Comparison of ENCODE assay signal across 9 mouse cellular contexts in the genomic region with DNA sequence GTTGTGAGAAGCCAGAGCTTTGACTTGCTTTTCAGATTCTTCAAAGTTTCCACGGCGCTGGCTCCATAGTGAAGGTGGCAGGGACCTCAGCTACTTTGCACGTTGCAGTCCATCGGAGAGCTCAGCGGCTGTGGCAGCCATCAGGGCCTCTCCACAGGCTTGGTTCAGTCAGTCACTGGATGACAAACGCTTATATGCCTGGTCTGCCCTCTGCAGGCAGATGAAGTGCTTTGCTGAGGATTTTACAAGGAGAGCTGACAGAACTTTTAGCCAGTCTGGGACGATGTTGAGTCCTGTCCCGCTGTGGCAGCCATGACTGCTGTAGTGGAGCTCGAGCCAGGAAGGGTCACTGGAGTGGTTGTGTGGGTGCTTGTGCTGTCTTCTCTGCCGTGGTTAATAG.
A peak's percentile ranks its signal among the peaks of the same experiment; 100 is the strongest.
DNase-seq lines count a peak whose midpoint lies in the region; ATAC-seq and TF ChIP-seq lines count a peak whose summit lies in the region.
"Had no signal": no experiment of that assay in that cellular context is flagged by ENCODE, and none has a peak within 500 bp of the region (broad histone marks: within the 10 kb centered on the region; RNA-seq: fewer than 3 reads in every experiment).

No protein-coding gene starts in this region.

- peak; percentile 47; the same call in 1 of the 2 replicates for TF ChIP-seq CTCF in kidney, adult 2 months (conservative IDR thresholded peaks at IDR 0.05; ENCODE audit: insufficient read depth, insufficient read length, low read depth, low read length)
- TF ChIP-seq CTCF in CH12.LX (conservative IDR thresholded peaks at IDR 0.05 in 1 of 2, IDR thresholded peaks at IDR 0.05 in 1 of 2; ENCODE audit: low read depth in 2 of 2, low read length in 2 of 2): peak in 1 of 2 experiments; percentile 28; a peak in 1 of 4 replicates

- 43% methylated on average over 10 of the region's 10 CpGs for WGBS in kidney, adult 2 months
- WGBS in kidney, embryonic 16.5 days: 57% methylated on average over 10 of the region's 10 CpGs
- 45% methylated on average over 10 of the region's 10 CpGs for WGBS in hindbrain, embryonic 16.5 days

- DNase-seq in kidney, adult 2 months: peak; percentile 23
- DNase-seq in CH12.LX (ENCODE audit: extremely low read depth): peak; percentile 5
- peak; percentile 20 for DNase-seq in brain, embryonic 18.5 days (ENCODE audit: low read depth, low spot score)
- no peak for DNase-seq in urinary bladder, postnatal 4 days (ENCODE audit: low spot score in 2 of 2)
- no peak for DNase-seq in testis, postnatal 10 days (ENCODE audit: low spot score)

- no peaks in the 10 kb centered on the region for H3K79me2 ChIP-seq in CH12.LX (replicated peaks; ENCODE audit: control insufficient read depth, extremely low read depth, insufficient read depth, poor library complexity, severe bottlenecking)

- H3K4me2 ChIP-seq in kidney, embryonic 16.5 days (replicated peaks; ENCODE audit: low read depth, low read length): no peak overlapping the region
- H3K4me2 ChIP-seq in CH12.LX (ENCODE audit: insufficient read depth, low read depth, poor library complexity, severe bottlenecking): no peak overlapping the region
- H3K4me2 ChIP-seq in hindbrain, embryonic 16.5 days (ENCODE audit: low read length): no peak overlapping the region
- H3K4me2 ChIP-seq: liver, embryonic 15.5 days had no signal

- no peak for TF ChIP-seq POLR2A in kidney, adult 2 months (IDR thresholded peaks at IDR 0.05; ENCODE audit: low read depth, low read length)
- no peak for TF ChIP-seq POLR2A in CH12.LX (IDR thresholded peaks at IDR 0.05; ENCODE audit: low read depth, low read length)

- H3K9ac ChIP-seq in kidney, embryonic 16.5 days (replicated peaks; ENCODE audit: low read length): no peak overlapping the region
- no peak overlapping the region for H3K9ac ChIP-seq in CH12.LX (ENCODE audit: insufficient read depth, low read depth)
- no peak overlapping the region for H3K9ac ChIP-seq in hindbrain, embryonic 16.5 days (ENCODE audit: low read depth, low read length)
- H3K9ac ChIP-seq: liver, embryonic 15.5 days had no signal

- dilution Hi-C loops in CH12.LX (cut with MboI; ENCODE audit: extremely low pct_ligation_motif_present, extremely low pct_unique_long_range_greater_than_20kb, low sequenced_read_pairs): no loop called here

- no peak; the same call in none of the 2 replicates for TF ChIP-seq RAD21 in CH12.LX (IDR thresholded peaks at IDR 0.05; ENCODE audit: low read depth, low read length)

- in situ Hi-C loops in CH12.LX (cut with MboI; ENCODE audit: low pct_ligation_motif_present, low pct_unique_long_range_greater_than_20kb, low sequenced_read_pairs): no loop called here

- no peak for ATAC-seq in kidney, embryonic 16.5 days (ENCODE audit: low FRiP score, low TSS enrichment)
- peak; percentile 62 for ATAC-seq in hindbrain, embryonic 16.5 days
- ATAC-seq in erythroid progenitor cell, adult 5-6 weeks (replicated peaks; ENCODE audit: low FRiP score, poor library complexity, severe bottlenecking): no peak

- TF ChIP-seq EP300 in CH12.LX (IDR thresholded peaks at IDR 0.05; ENCODE audit: low read length): no peak

- H3K36me3 ChIP-seq in kidney, adult 2 months (ENCODE audit: control insufficient read depth, insufficient read depth, low read length): peaks cover 2% of the 10 kb centered on the region; the same call in 1 of the 2 replicates
- peaks cover 18% of the 10 kb centered on the region for H3K36me3 ChIP-seq in kidney, embryonic 16.5 days (ENCODE audit: insufficient read depth, low read length)
- H3K36me3 ChIP-seq in CH12.LX (replicated peaks in 1 of 2; ENCODE audit: control insufficient read depth in 1 of 2, insufficient read depth in 1 of 2, low read length in 1 of 2): peaks cover 27 to 85% of the 10 kb centered on the region in 2 experiments
- 0 out of 2 replicates have a peak, but pooled peaks cover 6% of the 10 kb centered on the region for H3K36me3 ChIP-seq in hindbrain, embryonic 16.5 days (ENCODE audit: control insufficient read depth, insufficient read depth, low read length)

- H3K27ac ChIP-seq in kidney, adult 2 months (ENCODE audit: insufficient read depth, low read depth, low read length): no peak overlapping the region
- H3K27ac ChIP-seq in kidney, embryonic 16.5 days (ENCODE audit: low read length): no peak overlapping the region
- H3K27ac ChIP-seq in CH12.LX (ENCODE audit: insufficient read depth, low read depth): no peak overlapping the region
- no peak overlapping the region for H3K27ac ChIP-seq in hindbrain, embryonic 16.5 days (ENCODE audit: low read depth, low read length)
- H3K27ac ChIP-seq: liver, embryonic 15.5 days had no signal

- H3K4me1 ChIP-seq in kidney, adult 2 months (ENCODE audit: control insufficient read depth, insufficient read depth, low read length): no peaks in the 10 kb centered on the region
- no peaks in the 10 kb centered on the region for H3K4me1 ChIP-seq in kidney, embryonic 16.5 days (ENCODE audit: insufficient read depth, low read length)
- H3K4me1 ChIP-seq in CH12.LX (ENCODE audit: control insufficient read depth in 1 of 2, insufficient read depth in 2 of 2): no peaks in the 10 kb centered on the region
- no peaks in the 10 kb centered on the region for H3K4me1 ChIP-seq in hindbrain, embryonic 16.5 days (ENCODE audit: control insufficient read depth, insufficient read depth, low read depth, low read length)
- H3K4me1 ChIP-seq: liver, embryonic 15.5 days had no signal

- H3K27me3 ChIP-seq in kidney, adult 2 months (replicated peaks; ENCODE audit: control insufficient read depth, insufficient read depth, low read length): no peaks in the 10 kb centered on the region
- H3K27me3 ChIP-seq in kidney, embryonic 16.5 days (ENCODE audit: insufficient read depth, low read length): no peaks in the 10 kb centered on the region
- H3K27me3 ChIP-seq in CH12.LX (replicated peaks): no peaks in the 10 kb centered on the region
- no peaks in the 10 kb centered on the region for H3K27me3 ChIP-seq in hindbrain, embryonic 16.5 days (replicated peaks; ENCODE audit: control insufficient read depth, insufficient read depth, low read length)
- H3K27me3 ChIP-seq: liver, embryonic 15.5 days had no signal

- no peak overlapping the region for H3K4me3 ChIP-seq in kidney, adult 2 months (ENCODE audit: insufficient read depth, low read depth, low read length)
- H3K4me3 ChIP-seq in kidney, embryonic 16.5 days (ENCODE audit: low read length): no peak overlapping the region
- H3K4me3 ChIP-seq in CH12.LX (replicated peaks in 1 of 3; ENCODE audit: low read depth in 2 of 3, low read length in 2 of 3, poor library complexity in 1 of 3): no peak overlapping the region
- no peak overlapping the region for H3K4me3 ChIP-seq in hindbrain, embryonic 16.5 days (ENCODE audit: low read length)
- H3K4me3 ChIP-seq: liver, embryonic 15.5 days had no signal

- no peaks in the 10 kb centered on the region for H3K9me3 ChIP-seq in kidney, embryonic 16.5 days (ENCODE audit: low read length)
- no peaks in the 10 kb centered on the region for H3K9me3 ChIP-seq in CH12.LX (replicated peaks; ENCODE audit: low read length)
- no peaks in the 10 kb centered on the region for H3K9me3 ChIP-seq in hindbrain, embryonic 16.5 days (ENCODE audit: control insufficient read depth, low read length)
- H3K9me3 ChIP-seq: liver, embryonic 15.5 days had no signal

TF ChIP-seq in CH12.LX, 34 proteins besides CTCF, POLR2A, EP300 and RAD21:
- no peak for TF ChIP-seq ZNF384 (IDR thresholded peaks at IDR 0.05; ENCODE audit: low read depth, low read length)
- no peak for TF ChIP-seq ELF1 (IDR thresholded peaks at IDR 0.05; ENCODE audit: low read depth, low read length)
- no peak for TF ChIP-seq BHLHE40 (IDR thresholded peaks at IDR 0.05; ENCODE audit: low read depth, low read length)
- no peak for TF ChIP-seq JUND (conservative IDR thresholded peaks at IDR 0.05; ENCODE audit: low read depth, low read length)
- no peak for TF ChIP-seq MYC (IDR thresholded peaks at IDR 0.05; ENCODE audit: low read depth, low read length)

Comparison
In these comparisons a context has a peak if more than half of its experiments do, and no peak if none do; other contexts are left out.
1. DNase-seq: peak in kidney, adult 2 months (single experiment), CH12.LX (single experiment) and brain, embryonic 18.5 days (single experiment); none in urinary bladder, postnatal 4 days (0 of 2) and testis, postnatal 10 days (single experiment).